Mouse (Mus musculus) hindbrain, embryonic 16.5 days (tissue): ENCODE measurements at regions not wholly inside any gene's neighbourhood (a gene's known extent, or its start where the extent isn't known, plus 50 kb on each side); places are given as distances from the start of the nearest gene placed in this dataset.
"Not testable (repeated sequence)": the region's sequence is repeated elsewhere in the genome, so short reads cannot be mapped to it uniquely, and the experiment has no call there.

ENCODE experiments used
- ATAC-seq: fragments of 200-750 bp; cut with Nextera tagmentation; 2 replicates; pipeline ENCODE4 v1.8.0; 2017; ENCODE audit warnings: moderate TSS enrichment, moderate library complexity
- H3K27ac ChIP-seq: fragments of 300-500 bp; sonication (generic); 2 replicates; pipeline ENCODE4 v1.5.1; 2014; ENCODE audit warnings: low read depth, mild to moderate bottlenecking, control low read depth, low read length, moderate library complexity
- H3K27me3 ChIP-seq: fragments of 300-500 bp; sonication (generic); replicated peaks from 2 replicates; pipeline ENCODE4 v1.6.1; 2014; ENCODE audit warnings: low read length; ENCODE audit not compliant: control insufficient read depth, insufficient read depth
- H3K36me3 ChIP-seq: fragments of 300-500 bp; sonication (generic); 2 replicates; pipeline ENCODE4 v1.6.1; 2014; ENCODE audit warnings: mild to moderate bottlenecking, low read length, moderate library complexity, mixed read lengths; ENCODE audit not compliant: control insufficient read depth, insufficient read depth
- H3K4me1 ChIP-seq: fragments of 300-500 bp; sonication (generic); 2 replicates; pipeline ENCODE4 v1.6.1; 2014; ENCODE audit warnings: low read depth, low read length; ENCODE audit not compliant: control insufficient read depth, insufficient read depth
- H3K4me2 ChIP-seq: fragments of 300-500 bp; sonication (generic); 2 replicates; pipeline ENCODE4 v1.6.1; 2014; ENCODE audit warnings: mild to moderate bottlenecking, low read length, control low read depth, moderate library complexity
- H3K4me3 ChIP-seq: fragments of 300-500 bp; sonication (generic); 2 replicates; pipeline ENCODE4 v1.5.1; 2014; ENCODE audit warnings: mild to moderate bottlenecking, low read length, control low read depth, moderate library complexity
- H3K9ac ChIP-seq: fragments of 300-500 bp; sonication (generic); 2 replicates; pipeline ENCODE4 v1.6.1; 2014; ENCODE audit warnings: low read depth, mild to moderate bottlenecking, control low read depth, low read length, moderate library complexity
- H3K9me3 ChIP-seq: fragments of 300-500 bp; sonication (generic); 2 replicates; pipeline ENCODE4 v1.6.1; 2014; ENCODE audit warnings: mild to moderate bottlenecking, low read length, moderate library complexity; ENCODE audit not compliant: control insufficient read depth
- WGBS: fragments of 180-500 bp; shearing (Covaris S2); extraction: QIAGEN DNeasy Blood & Tissue Kit; methylation state at CpG from one replicate; pipeline ENCODE4 v1.1.7; 2014; 5-methylcytosine and 5-hydroxymethylcytosine counted together

DNA sequence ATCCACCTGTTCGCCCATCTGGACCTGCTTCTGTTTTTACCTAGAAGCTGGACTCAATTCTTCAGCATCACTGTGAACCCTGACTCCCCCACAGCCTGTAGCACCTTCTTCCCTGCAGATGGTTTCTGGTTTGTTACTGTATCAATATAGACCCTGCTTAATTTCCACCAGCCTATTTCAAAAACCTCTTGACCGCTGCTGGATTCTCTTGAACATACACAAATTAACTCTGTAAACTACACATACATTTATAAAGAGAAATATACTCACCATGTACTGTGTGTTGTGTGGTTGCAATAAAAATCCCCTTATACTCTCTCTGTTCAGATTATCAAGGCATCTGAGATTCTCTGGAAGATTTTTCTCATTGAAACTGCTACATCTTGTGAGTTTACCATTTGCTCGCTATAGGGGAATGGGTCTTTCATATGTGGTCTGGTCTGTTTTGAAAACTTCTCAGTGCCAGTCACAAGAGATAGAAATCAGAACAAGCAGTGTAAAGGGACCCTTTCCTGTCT lies 89.8 kb upstream of the Cpsf6 start:
- Histone ChIP-seq H3K4me2 (no peak overlapping the region), H3K9me3 (peaks cover 4% of the 10 kb centered on the region; the same call in 1 of the 2 replicates), H3K9ac (no peak overlapping the region), H3K27ac (no peak overlapping the region), H3K4me1 (no peaks in the 10 kb centered on the region), H3K4me3 (no peak overlapping the region), H3K27me3 (no peaks in the 10 kb centered on the region), H3K36me3 (no peaks in the 10 kb centered on the region)
- no peak for ATAC-seq
- 95% methylated on average over 3 of the region's 3 CpGs for WGBS

- Histone ChIP-seq H3K36me3 (no peaks in the 10 kb centered on the region), H3K27ac (no peak overlapping the region), H3K9ac (no peak overlapping the region), H3K4me3 (no peak overlapping the region), H3K27me3 (no peaks in the 10 kb centered on the region), H3K4me1 (no peaks in the 10 kb centered on the region), H3K4me2 (no peak overlapping the region), H3K9me3 (peaks cover 4% of the 10 kb centered on the region; the same call in 1 of the 2 replicates)
- 96% methylated on average over 3 of the region's 3 CpGs for WGBS
- ATAC-seq = no peak
These were observed 89.2 kb upstream of the Cpsf6 start for GRCm38 (mm10) chr10:117468931-117469572.

DNA sequence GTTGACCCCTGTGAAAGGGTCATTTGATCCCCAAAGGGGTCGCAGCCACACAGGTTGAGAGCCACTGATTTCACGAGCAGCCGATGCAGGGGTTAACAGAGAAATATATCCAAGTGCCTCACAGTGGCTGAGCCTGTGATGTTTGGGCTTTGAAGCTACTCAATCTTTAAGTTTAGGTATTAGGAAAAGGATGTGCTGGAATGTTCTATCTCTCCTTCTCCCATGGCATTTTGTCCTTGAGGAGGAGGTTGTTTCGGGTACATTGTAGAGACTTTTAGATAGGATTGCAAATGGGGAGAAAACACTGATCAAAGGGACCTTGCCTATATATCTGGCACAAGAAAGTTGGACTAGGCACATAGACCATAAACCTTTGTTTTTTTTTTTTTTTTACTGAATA lies 88.6 kb upstream of the Cpsf6 start:
- Histone ChIP-seq H3K4me2 (no peak overlapping the region), H3K4me1 (no peaks in the 10 kb centered on the region), H3K9ac (no peak overlapping the region), H3K27me3 (no peaks in the 10 kb centered on the region), H3K36me3 (no peaks in the 10 kb centered on the region), H3K9me3 (no peaks in the 10 kb centered on the region), H3K4me3 (no peak overlapping the region), H3K27ac (no peak overlapping the region)
- 87% methylated on average over 4 of the region's 4 CpGs for WGBS
- ATAC-seq = no peak

GRCm38 (mm10) chr10:117467161-117467560 lies 87.3 kb upstream of the Cpsf6 start:
- Histone ChIP-seq H3K4me2 (no peak overlapping the region), H3K9ac (no peak overlapping the region), H3K9me3 (no peaks in the 10 kb centered on the region), H3K4me3 (no peak overlapping the region), H3K36me3 (no peaks in the 10 kb centered on the region), H3K4me1 (no peaks in the 10 kb centered on the region), H3K27me3 (no peaks in the 10 kb centered on the region), H3K27ac (no peak overlapping the region)
- no peak for ATAC-seq
- 93% methylated on average over 8 of the region's 8 CpGs for WGBS

DNA sequence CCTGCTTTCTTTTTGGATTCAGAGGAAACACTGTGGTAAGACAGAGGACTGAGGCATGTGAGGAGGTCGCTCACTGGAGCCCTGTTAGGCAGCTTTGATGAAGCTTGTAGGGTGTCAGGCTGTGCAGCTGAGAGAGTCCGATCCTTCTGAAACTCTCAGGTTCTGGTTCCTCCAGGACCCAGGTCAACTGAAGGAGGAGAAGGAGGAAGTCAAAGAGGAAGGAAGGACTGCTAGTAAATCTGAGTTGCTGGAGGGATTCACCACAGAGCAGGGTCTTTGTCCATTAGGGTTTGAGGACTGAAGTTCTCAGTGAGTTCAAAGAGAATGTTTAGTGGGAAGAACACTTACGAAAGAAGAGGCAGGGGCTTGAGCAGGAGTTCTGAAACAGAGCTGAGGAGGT lies 86.6 kb upstream of the Cpsf6 start:
- no peak for ATAC-seq
- H3K27me3 ChIP-seq = no peaks in the 10 kb centered on the region
- 83% methylated on average over 3 of the region's 3 CpGs for WGBS

DNA sequence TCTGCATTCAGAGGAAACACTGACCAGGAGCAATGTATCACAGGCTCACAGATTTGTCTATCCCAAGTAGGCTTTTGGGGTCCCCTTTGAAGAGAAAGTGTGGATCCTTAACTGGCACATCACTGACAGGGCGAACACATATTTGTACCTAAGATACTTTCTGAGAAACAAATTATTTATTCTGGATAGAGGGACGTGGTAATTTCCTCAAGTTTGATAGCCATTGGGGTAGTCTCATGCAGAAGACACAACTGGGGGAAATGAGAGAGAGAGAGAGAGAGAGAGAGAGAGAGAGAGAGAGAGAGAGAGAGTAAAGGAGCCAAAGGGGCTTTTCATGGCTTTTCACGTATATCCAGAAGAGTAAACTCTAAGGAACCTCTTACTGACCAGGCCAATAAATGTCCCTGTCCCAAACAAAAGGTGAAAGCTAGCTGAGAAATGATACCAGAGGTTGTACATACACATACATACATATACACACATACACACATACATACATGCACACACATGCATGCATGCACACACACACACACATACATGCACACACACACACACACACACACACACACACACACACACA lies 85.9 kb upstream of the Cpsf6 start:
- ATAC-seq = no peak
- 81% methylated on average over 3 of the region's 3 CpGs for WGBS
- H3K4me1 ChIP-seq = no peaks in the 10 kb centered on the region
- no peak overlapping the region for H3K27ac ChIP-seq
- H3K36me3 ChIP-seq = no peaks in the 10 kb centered on the region
- no peak overlapping the region for H3K4me2 ChIP-seq
- no peaks in the 10 kb centered on the region for H3K27me3 ChIP-seq
- no peaks in the 10 kb centered on the region for H3K9me3 ChIP-seq
- no peak overlapping the region for H3K9ac ChIP-seq
- no peak overlapping the region for H3K4me3 ChIP-seq

More for the DNA sequence above, 86.6 kb upstream of the Cpsf6 start:
- no peak overlapping the region for H3K27ac ChIP-seq
- H3K9me3 ChIP-seq = no peaks in the 10 kb centered on the region
- H3K4me2 ChIP-seq = no peak overlapping the region
- no peak overlapping the region for H3K4me3 ChIP-seq
- no peak overlapping the region for H3K9ac ChIP-seq
- no peaks in the 10 kb centered on the region for H3K4me1 ChIP-seq
- no peaks in the 10 kb centered on the region for H3K36me3 ChIP-seq

- no peak overlapping the region for H3K27ac ChIP-seq
These were observed 85.3 kb upstream of the Cpsf6 start for GRCm38 (mm10) chr10:117465058-117465660.

DNA sequence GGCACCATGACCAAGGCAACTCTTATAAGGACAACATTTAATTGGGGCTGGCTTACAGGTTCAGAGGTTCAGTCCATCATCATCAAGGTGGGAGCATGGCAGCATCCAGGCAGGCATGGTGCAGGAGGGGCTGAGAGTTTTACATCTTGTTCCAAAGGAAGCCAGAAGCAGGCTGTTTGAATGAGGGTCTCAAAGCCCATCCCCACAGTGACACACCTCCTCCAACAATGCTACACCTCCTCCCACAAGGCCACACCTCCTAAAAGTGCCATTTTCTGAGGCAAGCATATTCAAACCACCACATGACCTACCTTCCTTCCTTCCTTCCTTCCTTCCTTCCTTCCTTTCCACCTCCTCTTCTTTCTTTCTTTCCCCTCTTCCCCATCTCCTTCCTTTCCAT lies 84.5 kb upstream of the Cpsf6 start:
- H3K4me3 ChIP-seq, H3K36me3 ChIP-seq, H3K27ac ChIP-seq, H3K9ac ChIP-seq, H3K9me3 ChIP-seq, ATAC-seq, H3K4me1 ChIP-seq, H3K27me3 ChIP-seq, H3K4me2 ChIP-seq: not testable (repeated sequence)

More at GRCm38 (mm10) chr10:117465058-117465660, 85.3 kb upstream of the Cpsf6 start:
- Histone ChIP-seq H3K4me3 (no peak overlapping the region), H3K9me3 (no peaks in the 10 kb centered on the region), H3K4me2 (no peak overlapping the region), H3K27me3 (no peaks in the 10 kb centered on the region), H3K9ac (no peak overlapping the region), H3K36me3 (no peaks in the 10 kb centered on the region), H3K4me1 (no peaks in the 10 kb centered on the region)
- WGBS = 79% methylated on average over 12 of the region's 12 CpGs
- ATAC-seq = no peak

GRCm38 (mm10) chr10:117463636-117464035 lies 83.8 kb upstream of the Cpsf6 start:
- Histone ChIP-seq H3K9me3 (no peaks in the 10 kb centered on the region), H3K36me3 (no peaks in the 10 kb centered on the region), H3K27ac (no peak overlapping the region), H3K4me1 (no peaks in the 10 kb centered on the region), H3K9ac (no peak overlapping the region), H3K4me3 (no peak overlapping the region), H3K4me2 (no peak overlapping the region), H3K27me3 (no peaks in the 10 kb centered on the region)
- ATAC-seq = no peak
- 89% methylated on average over 8 of the region's 8 CpGs for WGBS
